Mouse (Mus musculus) heart, adult 11 months (tissue): Measurements from ENCODE around the gene Cd37.

Experiments
- DNase-seq: peaks from one replicate; pipeline ENCODE4 v3.0.0; 2022

Cd37 gene

GRCm38 (mm10) chr7:45198435-45198834, 40.5 kb downstream of the Cd37 start:
- peak; percentile 94 for DNase-seq

DNA sequence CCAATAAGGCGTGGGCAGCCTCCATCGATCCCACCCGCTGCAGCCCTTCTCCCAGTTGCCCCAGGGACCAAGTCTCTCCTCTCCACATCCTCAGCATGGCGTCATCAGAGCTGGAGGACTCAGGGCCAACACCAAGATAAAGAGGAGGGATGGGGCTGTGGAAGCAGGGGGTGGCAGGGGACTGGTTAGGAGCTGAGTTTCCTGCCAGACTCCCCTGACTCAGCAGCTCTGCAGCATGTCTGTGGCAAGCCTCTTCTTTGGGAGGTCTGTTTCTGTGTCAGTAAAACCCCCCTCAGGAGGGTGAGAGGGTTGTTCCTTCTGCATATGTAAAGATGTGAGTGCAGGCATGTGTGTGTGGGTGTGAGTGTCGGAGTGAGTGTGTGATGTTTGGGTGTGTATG, 41.9 kb downstream of the Cd37 start:
- DNase-seq, result no peak

GRCm38 (mm10) chr7:45196176-45196535, 42.8 kb downstream of the Cd37 start:
- DNase-seq, result no peak

- DNase-seq, result no peak
Observed at GRCm38 (mm10) chr7:45195341-45196175, 43.4 kb downstream of the Cd37 start.

- no peak for DNase-seq
Observed at GRCm38 (mm10) chr7:45193871-45194785, 44.8 kb downstream of the Cd37 start.

DNA sequence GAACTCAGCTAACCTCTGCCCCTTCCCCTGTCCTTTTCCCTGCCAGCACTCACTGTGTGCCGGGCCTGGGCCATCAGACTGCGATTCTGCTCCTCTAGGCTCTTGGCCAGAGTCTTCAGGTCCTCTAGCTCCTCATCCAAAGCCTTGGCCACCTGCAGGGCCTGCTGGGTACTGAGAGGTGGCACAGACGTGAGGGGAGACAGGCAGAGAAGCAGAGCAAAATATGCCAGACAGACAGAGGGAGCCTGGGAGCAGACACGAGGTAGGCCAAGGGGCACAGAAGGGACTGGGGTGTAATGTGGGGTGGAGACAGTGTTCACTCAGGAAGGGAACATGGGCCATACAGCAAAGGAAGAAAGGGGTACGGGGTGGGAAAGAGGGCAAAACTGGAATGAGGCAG, 45.5 kb downstream of the Cd37 start:
- no peak for DNase-seq

- no peak for DNase-seq
Observed at GRCm38 (mm10) chr7:45192585-45193310, 46.2 kb downstream of the Cd37 start.

DNA sequence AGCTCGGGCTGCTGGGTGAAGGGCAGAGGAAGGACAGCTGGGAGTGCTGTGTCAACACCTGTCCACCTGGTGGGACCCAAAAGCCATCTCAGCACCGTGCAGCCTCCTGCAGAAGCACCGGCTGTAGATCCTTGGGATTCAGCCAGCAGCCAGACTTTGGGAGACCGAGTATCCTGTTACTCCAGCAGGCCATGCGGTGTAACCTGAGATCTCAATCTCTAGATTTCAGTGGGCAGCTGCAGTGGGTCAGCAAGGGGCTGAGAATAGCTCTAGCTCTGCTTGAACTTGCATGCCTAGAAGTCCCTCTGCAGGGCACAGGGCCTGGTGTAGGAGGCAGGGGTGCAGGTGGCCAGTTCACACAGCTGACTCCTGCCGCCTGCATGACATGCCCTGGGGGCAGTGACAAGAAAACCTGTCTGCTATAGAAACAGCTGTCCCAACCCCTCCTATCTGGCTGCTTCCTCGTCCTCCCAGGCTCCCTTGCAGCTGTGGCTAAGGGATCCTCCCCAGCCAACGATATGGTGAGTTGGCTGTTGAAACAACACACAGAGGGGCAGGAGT, 47.0 kb downstream of the Cd37 start:
- DNase-seq, result no peak

GRCm38 (mm10) chr7:45191161-45191560, 47.8 kb downstream of the Cd37 start:
- DNase-seq, result no peak

- no peak for DNase-seq
Observed at GRCm38 (mm10) chr7:45190186-45190585, 48.7 kb downstream of the Cd37 start.

DNA sequence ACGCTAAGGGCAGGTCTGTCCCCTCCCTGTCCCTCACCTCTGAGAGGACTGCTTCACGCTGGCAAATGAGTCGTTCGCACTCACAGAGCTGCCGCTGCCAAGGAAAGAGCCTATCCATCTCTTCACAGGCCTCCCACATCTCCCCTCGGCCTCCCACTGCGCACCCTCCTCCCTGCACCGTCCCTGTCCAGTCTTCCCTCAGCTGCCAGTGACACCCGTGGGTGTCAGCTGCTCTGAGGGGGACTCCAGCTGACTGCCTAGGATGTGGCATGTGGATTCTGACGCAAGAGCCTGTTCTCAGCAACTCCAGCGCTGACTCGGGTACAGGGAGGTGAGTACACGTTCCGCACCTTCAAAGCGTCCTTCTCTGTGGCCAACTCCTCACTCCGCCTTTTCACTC, 49.3 kb downstream of the Cd37 start:
- DNase-seq, result no peak

- DNase-seq, result no peak
Observed at GRCm38 (mm10) chr7:45185921-45186320, 53.0 kb downstream of the Cd37 start.

- DNase-seq, result no peak
Observed at GRCm38 (mm10) chr7:45183672-45184071, 55.2 kb downstream of the Cd37 start.
